ENCODE assay signal across 7 mouse cellular contexts in the genomic region with DNA sequence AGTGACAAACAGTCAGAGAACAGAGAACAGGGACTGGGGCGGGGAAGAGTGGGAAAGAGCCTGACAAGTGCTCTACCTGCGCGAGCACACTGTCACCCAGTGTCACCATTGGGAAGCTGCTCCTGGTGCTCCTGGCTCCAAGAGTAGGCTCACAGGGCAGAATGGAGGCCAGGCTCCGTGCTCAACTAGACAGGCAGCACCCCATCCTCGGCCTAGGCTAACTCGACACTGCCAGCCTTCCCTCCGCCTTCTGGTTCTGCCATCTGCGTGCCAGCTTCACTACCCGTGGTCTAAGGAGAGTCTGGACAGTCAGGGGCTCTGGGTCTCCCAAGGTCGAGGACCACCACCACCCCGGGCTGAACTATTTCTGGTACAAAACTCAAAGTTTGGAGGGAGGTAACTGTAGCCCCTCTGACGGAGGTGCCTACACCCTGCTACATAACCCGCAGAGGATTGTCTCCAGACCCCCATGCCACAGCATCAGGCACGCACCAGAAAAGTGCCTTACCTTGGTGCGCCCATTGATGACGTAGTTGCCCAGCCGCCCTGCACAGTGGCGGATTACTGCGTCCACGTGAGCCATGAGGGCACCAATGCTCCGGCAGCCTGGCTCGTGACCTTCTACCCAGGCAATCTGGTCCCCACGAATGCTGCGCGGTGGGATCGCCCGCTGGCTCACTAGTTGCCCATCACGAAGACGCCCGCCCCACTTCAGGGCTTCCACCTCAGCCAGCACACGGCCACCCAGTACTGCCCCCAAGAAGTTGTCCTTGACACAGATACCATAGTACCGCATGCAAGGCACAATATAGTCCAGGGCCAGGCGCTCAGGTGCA. TPM values are rescaled to one million over a fixed set of nuclear protein-coding genes. Genes with fewer than 3 reads are reported as not detected.
DNase-seq lines count a peak whose midpoint lies in the region; ATAC-seq and TF ChIP-seq lines count a peak whose summit lies in the region.

No protein-coding gene starts in this region.

- TF ChIP-seq EP300 in CH12.LX (IDR thresholded peaks at IDR 0.05; ENCODE audit: low read length), result no peak

- H3K36me3 ChIP-seq in CH12.LX (replicated peaks in 1 of 2; ENCODE audit: control insufficient read depth in 1 of 2, insufficient read depth in 1 of 2, low read length in 1 of 2), result peaks cover 21 to 62% of the 10 kb centered on the region in 2 experiments
- peaks cover 69% of the 10 kb centered on the region for H3K36me3 ChIP-seq in E14TG2a.4 (ENCODE audit: insufficient read depth, low read length)
- H3K36me3 ChIP-seq in embryonic facial prominence, embryonic 14.5 days (ENCODE audit: control insufficient read depth, insufficient read depth, low read length), result peaks cover 38% of the 10 kb centered on the region
- H3K36me3 ChIP-seq in neural tube, embryonic 12.5 days, result peaks cover 41% of the 10 kb centered on the region

- peaks cover 44 to 64% of the 10 kb centered on the region in 2 experiments for H3K4me1 ChIP-seq in CH12.LX (ENCODE audit: control insufficient read depth in 1 of 2, insufficient read depth in 2 of 2)
- peaks cover 82% of the 10 kb centered on the region for H3K4me1 ChIP-seq in E14TG2a.4 (replicated peaks; ENCODE audit: low read depth, low read length)
- peaks cover 30% of the 10 kb centered on the region for H3K4me1 ChIP-seq in embryonic facial prominence, embryonic 14.5 days (ENCODE audit: control insufficient read depth, insufficient read depth, low read length)
- H3K4me1 ChIP-seq in neural tube, embryonic 12.5 days, result peaks cover 66% of the 10 kb centered on the region

- peak overlapping the region; percentile 98 for H3K27ac ChIP-seq in CH12.LX (ENCODE audit: insufficient read depth, low read depth)
- H3K27ac ChIP-seq in embryonic facial prominence, embryonic 14.5 days (replicated peaks; ENCODE audit: low read depth, low read length), result no peak overlapping the region
- no peak overlapping the region for H3K27ac ChIP-seq in neural tube, embryonic 12.5 days

- dilution Hi-C loops in CH12.LX (cut with MboI; ENCODE audit: extremely low pct_ligation_motif_present, extremely low pct_unique_long_range_greater_than_20kb, low sequenced_read_pairs), result no loop called here

- in situ Hi-C loops in CH12.LX (cut with MboI; ENCODE audit: low pct_ligation_motif_present, low pct_unique_long_range_greater_than_20kb, low sequenced_read_pairs), result loop anchor here (5.0 kb wide), 1 partner anchor 63 kb away; the partner anchor contains the start of gene Itpkc

- peak overlapping the region; percentile 86 to 98 (median 92) for H3K4me3 ChIP-seq in CH12.LX (replicated peaks in 1 of 3; ENCODE audit: low read depth in 2 of 3, low read length in 2 of 3, poor library complexity in 1 of 3)
- H3K4me3 ChIP-seq in E14TG2a.4 (replicated peaks; ENCODE audit: low read length), result peak overlapping the region; percentile 89
- H3K4me3 ChIP-seq in embryonic facial prominence, embryonic 14.5 days (ENCODE audit: low read depth, low read length), result peak overlapping the region; percentile 69; the same call in 1 of the 2 replicates
- H3K4me3 ChIP-seq in neural tube, embryonic 12.5 days, result peak overlapping the region; percentile 75

- TF ChIP-seq RAD21 in CH12.LX (IDR thresholded peaks at IDR 0.05; ENCODE audit: low read depth, low read length), result no peak

- H3K79me2 ChIP-seq in CH12.LX (replicated peaks; ENCODE audit: control insufficient read depth, extremely low read depth, insufficient read depth, poor library complexity, severe bottlenecking), result peaks cover 48% of the 10 kb centered on the region

- H3K9ac ChIP-seq in CH12.LX (ENCODE audit: insufficient read depth, low read depth), result peak overlapping the region; percentile 90
- peak overlapping the region; percentile 90 for H3K9ac ChIP-seq in embryonic facial prominence, embryonic 14.5 days (ENCODE audit: low read depth, low read length)
- H3K9ac ChIP-seq in neural tube, embryonic 12.5 days, result peak overlapping the region; percentile 90

- peak overlapping the region; percentile 77 for H3K4me2 ChIP-seq in CH12.LX (ENCODE audit: insufficient read depth, low read depth, poor library complexity, severe bottlenecking)
- peak overlapping the region; percentile 69 for H3K4me2 ChIP-seq in embryonic facial prominence, embryonic 14.5 days (ENCODE audit: low read depth, low read length)
- peak overlapping the region; percentile 77 for H3K4me2 ChIP-seq in neural tube, embryonic 12.5 days (replicated peaks)

- DNase-seq in CH12.LX (ENCODE audit: extremely low read depth), result peak; percentile 86
- no peak for DNase-seq in embryonic facial prominence, embryonic 14.5 days (ENCODE audit: low spot score)
- DNase-seq in kidney, adult 9 months, result peak; percentile 49
- DNase-seq in frontal cortex, postnatal 36 days (ENCODE audit: low spot score in 2 of 2), result no peak

- 81% methylated on average over 32 of the region's 33 CpGs for WGBS in embryonic facial prominence, embryonic 14.5 days
- WGBS in neural tube, embryonic 12.5 days, result 86% methylated on average over 33 of the region's 33 CpGs

- TF ChIP-seq CTCF in CH12.LX (conservative IDR thresholded peaks at IDR 0.05 in 1 of 2, IDR thresholded peaks at IDR 0.05 in 1 of 2; ENCODE audit: low read depth in 2 of 2, low read length in 2 of 2) (no peak), E14TG2a.4 (conservative IDR thresholded peaks at IDR 0.05; ENCODE audit: low read length) (no peak)

- no peaks in the 10 kb centered on the region for H3K27me3 ChIP-seq in CH12.LX (replicated peaks)
- no peaks in the 10 kb centered on the region for H3K27me3 ChIP-seq in E14TG2a.4 (ENCODE audit: insufficient read depth, low read length)
- no peaks in the 10 kb centered on the region for H3K27me3 ChIP-seq in embryonic facial prominence, embryonic 14.5 days (replicated peaks; ENCODE audit: control insufficient read depth, insufficient read depth, low read length)
- H3K27me3 ChIP-seq in neural tube, embryonic 12.5 days (replicated peaks), result no peaks in the 10 kb centered on the region

- TF ChIP-seq POLR2A in CH12.LX (IDR thresholded peaks at IDR 0.05; ENCODE audit: low read depth, low read length), result peak; percentile 75

- ATAC-seq in embryonic facial prominence, embryonic 14.5 days (ENCODE audit: low read depth), result no peak
- no peak for ATAC-seq in neural tube, embryonic 12.5 days (ENCODE audit: low FRiP score, low read depth)
- no peak for ATAC-seq in monocyte, adult 5-6 weeks (replicated peaks; ENCODE audit: insufficient number of reproducible peaks, low FRiP score, low TSS enrichment, poor library complexity, severe bottlenecking)

- H3K9me3 ChIP-seq in CH12.LX (replicated peaks; ENCODE audit: low read length) (no peaks in the 10 kb centered on the region), E14TG2a.4 (ENCODE audit: low read length) (no peaks in the 10 kb centered on the region)
- no peaks in the 10 kb centered on the region for H3K9me3 ChIP-seq in embryonic facial prominence, embryonic 14.5 days (ENCODE audit: control insufficient read depth, low read length)
- H3K9me3 ChIP-seq in neural tube, embryonic 12.5 days, result no peaks in the 10 kb centered on the region

TF ChIP-seq in CH12.LX, 34 proteins besides CTCF, POLR2A, EP300 and RAD21 (continues in another document):
- 0 out of 2 replicates have a peak, but pooled peaks have one; percentile 14 for TF ChIP-seq CHD1 (IDR thresholded peaks at IDR 0.05; ENCODE audit: low read depth, low read length)
- TF ChIP-seq USF1 (IDR thresholded peaks at IDR 0.05; ENCODE audit: low read depth, low read length), result peak; percentile 70
- TF ChIP-seq IRF4 (IDR thresholded peaks at IDR 0.05; ENCODE audit: low read depth, low read length), result no peak
- TF ChIP-seq NRF1 (IDR thresholded peaks at IDR 0.05; ENCODE audit: low read depth, low read length), result no peak
- peak; percentile 86 for TF ChIP-seq MYC (IDR thresholded peaks at IDR 0.05; ENCODE audit: low read depth, low read length)
- peak; percentile 78; the same call in 1 of the 2 replicates for TF ChIP-seq POLR2AphosphoS2 (IDR thresholded peaks at IDR 0.05; ENCODE audit: low read depth, low read length)

RNA-seq across cellular contexts. Expression of gene Egln2, which starts 2.3 kb away (rescaled TPM):
- total RNA-seq in CH12.LX (2012; rRNA removed) (83.3 and 103 TPM in 2 replicates), CH12.LX (2014; rRNA removed) (37.4 and 37.9 TPM in 2 replicates)
- 115 and 132 TPM in 2 replicates for polyA plus RNA-seq in CH12.LX (2012; ENCODE audit: insufficient read length, low read depth)
- 41.1 and 47.1 TPM in 2 replicates for polyA plus RNA-seq in embryonic facial prominence, embryonic 14.5 days (2014; fragmentation: Nextera tagmentation; extraction: Ambion mirVana)
- 99.6 TPM in 2 replicates for polyA plus RNA-seq in neural tube, embryonic 12.5 days (2016; fragmentation: Nextera tagmentation; extraction: Ambion mirVana)
- total RNA-seq in monocyte, adult 5-6 weeks (2017), result 51.9 to 73.8 TPM (median 54.0 TPM) in 3 replicates

RNA-seq across cellular contexts. Expression of gene Cyp2t4, which starts 10.8 kb away (rescaled TPM):
- total RNA-seq in CH12.LX (2012; rRNA removed) (not detected in 2 replicates), CH12.LX (2014; rRNA removed) (not detected in 2 replicates)
- polyA plus RNA-seq in CH12.LX (2012; ENCODE audit: insufficient read length, low read depth), result 0.34 and 0.43 TPM in 2 replicates
- 0.26 and 1.0 TPM in 2 replicates for polyA plus RNA-seq in embryonic facial prominence, embryonic 14.5 days (2014; fragmentation: Nextera tagmentation; extraction: Ambion mirVana)
- 0.11 and 0.15 TPM in 2 replicates for polyA plus RNA-seq in neural tube, embryonic 12.5 days (2016; fragmentation: Nextera tagmentation; extraction: Ambion mirVana)
- total RNA-seq in monocyte, adult 5-6 weeks (2017), result not detected in 3 replicates

RNA-seq across cellular contexts. Expression of gene Rab4b, which starts 14.4 kb away (rescaled TPM):
- total RNA-seq in CH12.LX (2012; rRNA removed) (31.2 and 39.4 TPM in 2 replicates), CH12.LX (2014; rRNA removed) (22.6 and 26.2 TPM in 2 replicates)
- 69.6 and 85.5 TPM in 2 replicates for polyA plus RNA-seq in CH12.LX (2012; ENCODE audit: insufficient read length, low read depth)
- 58.2 and 59.2 TPM in 2 replicates for polyA plus RNA-seq in embryonic facial prominence, embryonic 14.5 days (2014; fragmentation: Nextera tagmentation; extraction: Ambion mirVana)
- polyA plus RNA-seq in neural tube, embryonic 12.5 days (2016; fragmentation: Nextera tagmentation; extraction: Ambion mirVana), result 97.7 and 100 TPM in 2 replicates
- 19.0 to 40.2 TPM (median 40.1 TPM) in 3 replicates for total RNA-seq in monocyte, adult 5-6 weeks (2017)

RNA-seq across cellular contexts. Expression of gene Gm21983, which starts 16.6 kb away (rescaled TPM):
- total RNA-seq in CH12.LX (2012; rRNA removed) (0.13 TPM in 1 of 2 replicates, not detected in the other), CH12.LX (2014; rRNA removed) (not detected in 2 replicates)
- polyA plus RNA-seq in CH12.LX (2012; ENCODE audit: insufficient read length, low read depth), result 0.81 TPM in 1 of 2 replicates, not detected in the other
- polyA plus RNA-seq in embryonic facial prominence, embryonic 14.5 days (2014; fragmentation: Nextera tagmentation; extraction: Ambion mirVana), result 0.52 TPM in 1 of 2 replicates, not detected in the other
- 0.42 TPM in 2 replicates for polyA plus RNA-seq in neural tube, embryonic 12.5 days (2016; fragmentation: Nextera tagmentation; extraction: Ambion mirVana)
- total RNA-seq in monocyte, adult 5-6 weeks (2017), result not detected in 3 replicates

RNA-seq across cellular contexts. Expression of gene Mia, which starts 16.6 kb away (rescaled TPM):
- total RNA-seq in CH12.LX (2012; rRNA removed) (1.1 and 1.8 TPM in 2 replicates), CH12.LX (2014; rRNA removed) (0.44 and 0.47 TPM in 2 replicates)
- 2.0 and 2.1 TPM in 2 replicates for polyA plus RNA-seq in CH12.LX (2012; ENCODE audit: insufficient read length, low read depth)
- 102 and 115 TPM in 2 replicates for polyA plus RNA-seq in embryonic facial prominence, embryonic 14.5 days (2014; fragmentation: Nextera tagmentation; extraction: Ambion mirVana)
- 4.8 and 5.8 TPM in 2 replicates for polyA plus RNA-seq in neural tube, embryonic 12.5 days (2016; fragmentation: Nextera tagmentation; extraction: Ambion mirVana)
- 2.7 TPM in 1 of 3 replicates, not detected in the others for total RNA-seq in monocyte, adult 5-6 weeks (2017)

Comparison
In these comparisons a context has a peak if more than half of its experiments do, and no peak if none do; other contexts are left out.
1. DNase-seq: peak in CH12.LX (single experiment) and kidney, adult 9 months (single experiment); none in embryonic facial prominence, embryonic 14.5 days (single experiment) and frontal cortex, postnatal 36 days (0 of 2).
2. Peak in every context shown above with its lines, with median percentiles within 50 percentile points of each other: H3K4me2 ChIP-seq, H3K4me3 ChIP-seq and H3K9ac ChIP-seq.